Mouse (Mus musculus) testis, postnatal 14 days (tissue): ENCODE data around the gene Scgb2b2.

Experiments used
- DNase-seq: peaks from one replicate; pipeline ENCODE4 v3.0.0; 2021; ENCODE audit warnings: low spot score

The Scgb2b2 gene

GRCm38 (mm10) chr7:31290208-31290607, at the start of gene Scgb2b2:
Gene Scgb2b2, plus strand, starts transcription at chr7:31290508.
- DNase-seq, result no peak

GRCm38 (mm10) chr7:31291721-31292120, 1.4 kb downstream of the Scgb2b2 start, which contains the start of gene Scgb1b2:
Gene Scgb1b2, minus strand, starts transcription at chr7:31291821.
- no peak for DNase-seq
